Mouse (Mus musculus) kidney, adult 11 months (tissue): ENCODE data around the gene Ankrd35.
"Not testable (repeated sequence)": the region's sequence is repeated elsewhere in the genome, so short reads cannot be mapped to it uniquely, and the experiment has no call there.

Experiments
- DNase-seq: peaks from one replicate; pipeline ENCODE4 v3.0.0; 2022

The Ankrd35 gene

GRCm38 (mm10) chr3:96707903-96708683 lies 38.2 kb downstream of the Ankrd35 start, which contains the start of gene Nudt17:
Gene Nudt17, minus strand, starts transcription at chr3:96708562.
- peak; percentile 63 for DNase-seq

GRCm38 (mm10) chr3:96708684-96709064 lies 38.7 kb downstream of the Ankrd35 start:
- no peak for DNase-seq

GRCm38 (mm10) chr3:96714286-96714685 lies 44.4 kb downstream of the Ankrd35 start:
- DNase-seq, result no peak

GRCm38 (mm10) chr3:96715854-96716253 lies 45.9 kb downstream of the Ankrd35 start:
- DNase-seq, result no peak

GRCm38 (mm10) chr3:96719173-96719572 lies 49.2 kb downstream of the Ankrd35 start:
- no peak for DNase-seq

GRCm38 (mm10) chr3:96727343-96727827 lies 57.5 kb downstream of the Ankrd35 start, which contains the start of the genes Polr3c and Rnf115:
Gene Polr3c, minus strand, starts transcription at chr3:96727628.
Gene Rnf115, plus strand, starts transcription at chr3:96727664.
- peak; percentile 97 for DNase-seq

GRCm38 (mm10) chr3:96727828-96728633 lies 58.1 kb downstream of the Ankrd35 start:
- DNase-seq, result no peak

GRCm38 (mm10) chr3:96728634-96729402 lies 58.9 kb downstream of the Ankrd35 start:
- no peak for DNase-seq

GRCm38 (mm10) chr3:96729403-96729784 lies 59.5 kb downstream of the Ankrd35 start:
- DNase-seq, result no peak

- no peak for DNase-seq
Observed at GRCm38 (mm10) chr3:96730785-96731184, 60.9 kb downstream of the Ankrd35 start.

- no peak for DNase-seq
Observed at GRCm38 (mm10) chr3:96733984-96734383, 64.1 kb downstream of the Ankrd35 start.

- DNase-seq, result no peak
Observed at GRCm38 (mm10) chr3:96735200-96735599, 65.3 kb downstream of the Ankrd35 start.

GRCm38 (mm10) chr3:96737013-96737740 lies 67.2 kb downstream of the Ankrd35 start:
- DNase-seq, result no peak

GRCm38 (mm10) chr3:96737995-96738394 lies 68.1 kb downstream of the Ankrd35 start:
- no peak for DNase-seq

GRCm38 (mm10) chr3:96740279-96740678 lies 70.3 kb downstream of the Ankrd35 start:
- not testable (repeated sequence) for DNase-seq
